Mouse (Mus musculus): ENCODE data around the gene Gm6034.
A peak's percentile ranks its signal among the peaks of the same experiment; 100 is the strongest.

- TF ChIP-seq POLR2A (IDR thresholded peaks at IDR 0.05; ENCODE audit: insufficient read length, low read depth) (no peak), USF1 (IDR thresholded peaks at IDR 0.05; ENCODE audit: low read depth) (peak; percentile 5), MYOD1 (IDR thresholded peaks at IDR 0.05; ENCODE audit: control insufficient read depth in 1 of 3, insufficient read length in 2 of 3, low read depth in 2 of 3) (peak in 2 of 3 experiments; percentile 26 to 83), POLR2AphosphoS2 (IDR thresholded peaks at IDR 0.05; ENCODE audit: insufficient read length, low read depth) (no peak), TCF12 (IDR thresholded peaks at IDR 0.05; ENCODE audit: insufficient read depth, poor library complexity, severe bottlenecking) (no peak), E2F4 (IDR thresholded peaks at IDR 0.05; ENCODE audit: insufficient read depth) (no peak), MAX (IDR thresholded peaks at IDR 0.05; ENCODE audit: low read depth) (no peak), TCF3 (IDR thresholded peaks at IDR 0.05; ENCODE audit: insufficient read length, low read depth) (no peak)
These were observed 44.0 kb upstream of the Gm6034 start for GRCm38 (mm10) chr17:35998545-35999305.
